ENCODE assay signal across 1 mouse cellular context in the genomic region with DNA sequence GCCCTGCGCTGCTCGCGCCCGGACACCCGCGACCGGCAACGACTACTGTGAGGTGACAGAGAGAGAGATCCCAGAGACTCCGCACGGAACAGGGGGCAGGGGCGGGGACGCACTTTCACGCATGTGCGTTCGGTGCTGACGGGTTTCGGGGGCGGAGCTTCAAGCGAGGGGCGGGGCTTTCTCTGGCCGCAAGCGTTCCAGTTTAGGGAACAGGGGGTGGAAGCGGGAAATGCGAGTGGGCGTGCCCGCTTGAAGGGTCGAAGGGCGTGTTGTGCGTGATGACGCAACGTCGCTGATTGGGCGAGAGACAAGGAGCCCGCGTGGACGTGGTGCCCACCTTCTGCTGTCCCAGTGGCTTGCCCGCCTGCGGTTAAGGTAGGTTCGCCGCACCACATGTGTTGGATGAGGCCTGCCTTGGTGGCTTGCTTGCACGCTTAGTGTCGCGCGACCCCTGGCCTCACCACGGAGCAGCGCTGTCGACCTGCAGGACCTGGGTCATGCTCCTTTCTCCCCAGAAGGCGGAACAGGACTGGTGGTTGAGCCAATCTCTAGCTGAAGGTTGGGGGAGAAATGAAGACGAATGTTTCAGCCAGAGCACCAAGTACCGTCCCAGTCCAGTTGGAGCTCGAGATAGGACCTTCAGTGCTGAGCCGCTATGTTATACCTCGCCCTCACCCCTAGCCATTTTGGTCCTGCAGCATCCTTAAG.
TF ChIP-seq lines count a peak whose summit lies in the region.

No protein-coding gene starts in this region.

TF ChIP-seq in CH12.LX, 34 proteins besides CTCF, POLR2A, EP300 and RAD21:
- no peak for TF ChIP-seq SMC3 (IDR thresholded peaks at IDR 0.05; ENCODE audit: low read depth, low read length)
- TF ChIP-seq ELF1 (IDR thresholded peaks at IDR 0.05; ENCODE audit: low read depth, low read length), result peak; percentile 70
- TF ChIP-seq JUN (IDR thresholded peaks at IDR 0.05; ENCODE audit: insufficient read depth, low read depth, low read length), result no peak
- peak; percentile 87 for TF ChIP-seq SIN3A (IDR thresholded peaks at IDR 0.05; ENCODE audit: low read length)
- no peak for TF ChIP-seq ZNF384 (IDR thresholded peaks at IDR 0.05; ENCODE audit: low read depth, low read length)
- TF ChIP-seq TCF12 (IDR thresholded peaks at IDR 0.05; ENCODE audit: low read depth, low read length), result peak; percentile 66; the same call in 1 of the 2 replicates
- TF ChIP-seq MEF2A (IDR thresholded peaks at IDR 0.05; ENCODE audit: borderline replicate concordance, low read depth, low read length), result no peak
- no peak; the same call in none of the 2 replicates for TF ChIP-seq CHD1 (IDR thresholded peaks at IDR 0.05; ENCODE audit: low read depth, low read length)
- TF ChIP-seq CHD2 (IDR thresholded peaks at IDR 0.05; ENCODE audit: low read length), result no peak
- TF ChIP-seq HCFC1 (IDR thresholded peaks at IDR 0.05; ENCODE audit: low read depth, low read length), result peak; percentile 13
- TF ChIP-seq KAT2A (IDR thresholded peaks at IDR 0.05; ENCODE audit: insufficient replicate concordance, low read length), result no peak
- no peak for TF ChIP-seq PAX5 (IDR thresholded peaks at IDR 0.05; ENCODE audit: low read length)
- TF ChIP-seq MAFK (IDR thresholded peaks at IDR 0.05; ENCODE audit: insufficient replicate concordance, low read length), result no peak
- TF ChIP-seq NRF1 (IDR thresholded peaks at IDR 0.05; ENCODE audit: low read depth, low read length), result peak; percentile 79
- peak; percentile 84; the same call in 1 of the 2 replicates for TF ChIP-seq E2F4 (IDR thresholded peaks at IDR 0.05; ENCODE audit: insufficient replicate concordance, low read depth, low read length)
- TF ChIP-seq MAX (IDR thresholded peaks at IDR 0.05; ENCODE audit: low read length), result peak; percentile 85
- peak; percentile 90 for TF ChIP-seq MYC (IDR thresholded peaks at IDR 0.05; ENCODE audit: low read depth, low read length)
- TF ChIP-seq BHLHE40 (IDR thresholded peaks at IDR 0.05; ENCODE audit: low read depth, low read length), result peak; percentile 69
- TF ChIP-seq USF2 (conservative IDR thresholded peaks at IDR 0.05; ENCODE audit: low read depth, low read length), result no peak
- peak; percentile 79 for TF ChIP-seq MXI1 (IDR thresholded peaks at IDR 0.05; ENCODE audit: low read depth, low read length)
- TF ChIP-seq ZKSCAN1 (IDR thresholded peaks at IDR 0.05; ENCODE audit: borderline replicate concordance, low read depth, low read length), result no peak
- TF ChIP-seq ZC3H11A (IDR thresholded peaks at IDR 0.05; ENCODE audit: low read depth, low read length), result no peak
- peak; percentile 52; the same call in 1 of the 2 replicates for TF ChIP-seq MAZ (IDR thresholded peaks at IDR 0.05; ENCODE audit: low read depth, low read length)
- peak; percentile 80 for TF ChIP-seq NELFE (IDR thresholded peaks at IDR 0.05; ENCODE audit: low read depth, low read length)
- no peak for TF ChIP-seq USF1 (IDR thresholded peaks at IDR 0.05; ENCODE audit: low read depth, low read length)
- no peak for TF ChIP-seq RCOR1 (conservative IDR thresholded peaks at IDR 0.05; ENCODE audit: low read depth, low read length)
- no peak for TF ChIP-seq GABPA (IDR thresholded peaks at IDR 0.05; ENCODE audit: insufficient replicate concordance, low read depth, low read length)
- peak; percentile 50 for TF ChIP-seq IRF4 (IDR thresholded peaks at IDR 0.05; ENCODE audit: low read depth, low read length)
- TF ChIP-seq POLR2AphosphoS2 (IDR thresholded peaks at IDR 0.05; ENCODE audit: low read depth, low read length), result no peak
- no peak for TF ChIP-seq JUND (conservative IDR thresholded peaks at IDR 0.05; ENCODE audit: low read depth, low read length)
- TF ChIP-seq ETS1 (conservative IDR thresholded peaks at IDR 0.05; ENCODE audit: low read depth, low read length), result 0 out of 2 replicates have a peak, but pooled peaks have one; percentile 23
- TF ChIP-seq ZMIZ1 (IDR thresholded peaks at IDR 0.05; ENCODE audit: low read depth, low read length), result peak; percentile 67
- 0 out of 2 replicates have a peak, but pooled peaks have one; percentile 64 for TF ChIP-seq UBTF (IDR thresholded peaks at IDR 0.05; ENCODE audit: low read depth, low read length)
- peak; percentile 48; the same call in 1 of the 2 replicates for TF ChIP-seq TBP (conservative IDR thresholded peaks at IDR 0.05; ENCODE audit: low read depth, low read length)
